Mouse (Mus musculus): ENCODE measurements around the gene Ccdc136. TPM values are rescaled to one million over a fixed set of nuclear protein-coding genes. Genes with fewer than 3 reads are reported as not detected.
A peak's percentile ranks its signal among the peaks of the same experiment; 100 is the strongest.
"Not testable (repeated sequence)": the region's sequence is repeated elsewhere in the genome, so short reads cannot be mapped to it uniquely, and the experiment has no call there.

Gene Ccdc136
- total and polyA plus RNA-seq, 2 experiments from 2014 or later, result 62.0 to 79.4 TPM

DNA sequence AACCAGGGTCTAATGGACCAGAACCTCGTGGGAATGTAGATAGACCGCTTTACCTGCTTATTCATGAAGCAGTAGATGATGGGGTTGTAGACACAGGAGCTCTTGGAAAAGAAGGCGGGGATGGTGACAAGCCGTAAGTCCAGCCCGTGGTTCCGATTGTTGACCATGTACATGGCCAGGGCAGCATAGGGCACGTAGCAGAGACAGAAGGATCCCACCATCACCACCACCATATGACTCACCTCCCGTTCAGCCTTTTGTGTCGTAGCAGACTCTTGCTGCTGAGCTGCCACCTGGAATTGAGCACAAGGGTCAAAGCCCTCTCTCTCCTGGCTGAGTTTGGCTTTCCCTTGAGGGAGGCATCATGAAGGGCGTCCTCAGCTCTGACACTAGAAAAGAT, 17.4 kb upstream of the Ccdc136 start:
- Histone ChIP-seq H3K27ac (no peak overlapping the region), H3K4me3 (ENCODE audit: low read length) (no peak overlapping the region), H3K27me3 (ENCODE audit: insufficient read depth, low read length) (no peaks in the 10 kb centered on the region), H3K9ac (replicated peaks; ENCODE audit: low read length) (no peak overlapping the region), H3K4me2 (ENCODE audit: low read depth, low read length) (no peak overlapping the region), H3K36me3 (ENCODE audit: insufficient read depth, low read length) (peaks cover 31% of the 10 kb centered on the region; the same call in 1 of the 2 replicates), H3K4me1 (ENCODE audit: insufficient read depth, low read length) (no peaks in the 10 kb centered on the region), H3K9me3 (ENCODE audit: low read length) (no peaks in the 10 kb centered on the region)
- no peak for TF ChIP-seq CTCF (IDR thresholded peaks at IDR 0.05; ENCODE audit: low read depth)
- DNase-seq (ENCODE audit: low spot score), result no peak
- 97% methylated on average over 10 of the region's 10 CpGs for WGBS
- ATAC-seq, result no peak

DNA sequence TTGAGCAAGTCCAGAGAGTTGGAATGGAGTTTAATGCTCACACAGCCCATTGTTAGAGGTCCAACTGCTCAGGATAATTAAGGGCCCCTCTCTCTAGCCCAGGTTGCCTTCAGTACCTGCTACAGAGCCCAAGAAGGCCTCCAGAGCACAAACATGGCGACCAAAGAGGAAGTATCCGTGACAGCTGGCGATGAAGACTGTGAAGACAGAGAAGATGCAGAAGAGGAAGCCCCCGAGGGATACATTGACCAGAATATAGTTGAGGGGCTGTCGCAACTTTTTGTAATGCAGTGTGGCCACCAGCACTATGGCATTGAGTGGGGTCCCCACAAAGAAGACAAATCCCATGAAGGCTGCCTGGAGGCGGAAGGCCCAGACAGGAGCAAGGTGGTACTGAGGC, 16.2 kb upstream of the Ccdc136 start:
- no peak for DNase-seq (ENCODE audit: low spot score)
- no peak overlapping the region for H3K27ac ChIP-seq
- H3K9ac ChIP-seq (replicated peaks; ENCODE audit: low read length), result no peak overlapping the region
- no peaks in the 10 kb centered on the region for H3K9me3 ChIP-seq (ENCODE audit: low read length)
- no peaks in the 10 kb centered on the region for H3K27me3 ChIP-seq (ENCODE audit: insufficient read depth, low read length)
- H3K4me1 ChIP-seq (ENCODE audit: insufficient read depth, low read length), result no peaks in the 10 kb centered on the region
- 89% methylated on average over 6 of the region's 6 CpGs for WGBS
- ATAC-seq, result no peak
- peaks cover 20% of the 10 kb centered on the region; the same call in 1 of the 2 replicates for H3K36me3 ChIP-seq (ENCODE audit: insufficient read depth, low read length)
- no peak for TF ChIP-seq CTCF (IDR thresholded peaks at IDR 0.05; ENCODE audit: low read depth)
- H3K4me2 ChIP-seq (ENCODE audit: low read depth, low read length), result no peak overlapping the region
- no peak overlapping the region for H3K4me3 ChIP-seq (ENCODE audit: low read length)

DNA sequence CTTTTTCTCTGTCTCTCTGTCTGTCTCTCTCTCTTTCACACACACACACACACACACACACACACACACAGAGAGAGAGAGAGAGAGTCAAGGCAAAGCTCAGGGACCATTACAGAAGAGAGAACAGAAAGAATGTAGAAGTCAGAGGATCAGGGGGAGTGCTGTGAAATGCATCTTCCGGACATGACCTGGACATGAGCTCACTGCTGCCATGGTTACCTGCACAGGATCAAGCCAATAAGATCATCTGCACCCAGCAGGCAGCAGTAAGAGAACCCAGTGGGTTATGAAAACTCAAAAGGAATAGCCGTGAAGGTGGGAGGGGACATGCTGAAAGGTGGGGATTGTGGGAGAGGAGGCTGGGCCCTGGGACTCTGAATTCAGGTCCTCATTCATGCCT, 13.7 kb upstream of the Ccdc136 start:
- Histone ChIP-seq H3K27me3 (ENCODE audit: insufficient read depth, low read length) (no peaks in the 10 kb centered on the region), H3K36me3 (ENCODE audit: insufficient read depth, low read length) (0 out of 2 replicates have a peak, but pooled peaks cover 1% of the 10 kb centered on the region), H3K4me2 (ENCODE audit: low read depth, low read length) (no peak overlapping the region), H3K4me3 (ENCODE audit: low read length) (no peak overlapping the region), H3K9ac (replicated peaks; ENCODE audit: low read length) (no peak overlapping the region), H3K4me1 (ENCODE audit: insufficient read depth, low read length) (no peaks in the 10 kb centered on the region), H3K27ac (no peak overlapping the region), H3K9me3 (ENCODE audit: low read length) (no peaks in the 10 kb centered on the region)
- 33% methylated on average over 2 of the region's 2 CpGs for WGBS
- DNase-seq (ENCODE audit: low spot score) (peak; percentile 12), ATAC-seq (peak; percentile 68)
- TF ChIP-seq CTCF (IDR thresholded peaks at IDR 0.05; ENCODE audit: low read depth), result no peak

DNA sequence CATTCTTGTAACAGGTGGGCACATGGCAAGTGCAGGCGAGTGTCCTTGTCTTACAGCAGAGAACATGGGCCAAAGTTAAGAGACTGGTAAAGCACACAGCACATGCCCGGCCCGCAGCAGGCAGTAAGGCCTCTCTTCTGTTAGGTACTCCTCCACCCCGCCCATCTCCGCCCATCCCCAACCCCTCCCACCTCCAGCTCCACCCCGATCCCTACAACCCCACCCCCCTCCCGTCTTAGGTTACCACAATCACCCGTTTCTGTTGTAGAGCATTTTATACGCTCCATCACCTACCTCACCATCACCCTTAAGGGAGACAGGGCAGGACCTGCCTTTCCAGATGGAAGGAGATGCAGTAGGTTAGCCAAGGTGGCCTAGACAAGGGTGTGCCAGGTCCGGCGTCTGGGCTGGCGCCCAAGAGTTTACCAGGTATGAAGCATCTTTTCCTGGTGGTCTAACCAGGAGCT, 8.0 kb upstream of the Ccdc136 start, which contains the start of gene Opn1sw:
TSS of gene Opn1sw (minus strand) at position 417 of the 467 bp plus-strand sequence.
- DNase-seq (ENCODE audit: low spot score), result peak; percentile 4
- H3K9ac ChIP-seq (replicated peaks; ENCODE audit: low read length), result no peak within 1 kb of the TSS
- no peak for TF ChIP-seq CTCF (IDR thresholded peaks at IDR 0.05; ENCODE audit: low read depth)
- ATAC-seq, result peak; percentile 52
- no peak within 1 kb of the TSS for H3K27ac ChIP-seq
- 3% methylated on average over 12 of the region's 12 CpGs for whole genome bisulfite sequencing
- H3K36me3 ChIP-seq (ENCODE audit: insufficient read depth, low read length), result no peaks in the 10 kb centered on the region
- H3K4me3 ChIP-seq (ENCODE audit: low read length), result no peak within 1 kb of the TSS
- H3K4me2 ChIP-seq (ENCODE audit: low read depth, low read length), result peak within 1 kb of the TSS; percentile 37; the same call in 1 of the 2 replicates
- no peaks in the 10 kb centered on the region for H3K9me3 ChIP-seq (ENCODE audit: low read length)
- H3K27me3 ChIP-seq (ENCODE audit: insufficient read depth, low read length), result no peaks in the 10 kb centered on the region
- H3K4me1 ChIP-seq (ENCODE audit: insufficient read depth, low read length), result no peaks in the 10 kb centered on the region

DNA sequence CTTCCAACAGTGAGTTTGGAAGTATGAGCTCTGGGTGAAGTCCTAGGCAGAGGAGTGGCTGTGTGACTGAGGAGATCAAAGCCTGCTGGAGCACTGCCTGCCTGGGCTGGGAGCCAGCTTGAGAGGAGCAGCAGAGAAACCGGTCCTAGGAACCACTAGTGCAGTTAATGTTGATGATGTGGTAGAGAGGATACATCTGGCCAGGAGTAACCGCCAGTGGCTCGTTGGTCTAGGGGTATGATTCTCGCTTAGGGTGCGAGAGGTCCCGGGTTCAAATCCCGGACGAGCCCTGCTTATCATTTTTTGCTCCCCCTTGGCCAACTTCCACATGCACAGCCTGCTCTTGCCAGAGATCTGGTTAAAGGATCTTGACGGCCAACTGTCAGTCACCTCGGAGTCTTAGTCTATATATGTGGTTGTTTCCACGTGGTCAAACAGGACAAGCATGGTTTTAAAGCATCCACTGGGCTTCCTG, 7.5 kb upstream of the Ccdc136 start:
- ATAC-seq (peak; percentile 80), DNase-seq (ENCODE audit: low spot score) (peak; percentile 84)
- Histone ChIP-seq H3K4me3 (ENCODE audit: low read length) (no peak overlapping the region), H3K9me3 (ENCODE audit: low read length) (no peaks in the 10 kb centered on the region), H3K4me1 (ENCODE audit: insufficient read depth, low read length) (no peaks in the 10 kb centered on the region), H3K9ac (replicated peaks; ENCODE audit: low read length) (no peak overlapping the region), H3K36me3 (ENCODE audit: insufficient read depth, low read length) (no peaks in the 10 kb centered on the region), H3K4me2 (ENCODE audit: low read depth, low read length) (peak overlapping the region; percentile 37; the same call in 1 of the 2 replicates), H3K27ac (no peak overlapping the region), H3K27me3 (ENCODE audit: insufficient read depth, low read length) (no peaks in the 10 kb centered on the region)
- TF ChIP-seq CTCF (IDR thresholded peaks at IDR 0.05; ENCODE audit: low read depth), result no peak
- WGBS, result 13% methylated on average over 11 of the region's 11 CpGs

DNA sequence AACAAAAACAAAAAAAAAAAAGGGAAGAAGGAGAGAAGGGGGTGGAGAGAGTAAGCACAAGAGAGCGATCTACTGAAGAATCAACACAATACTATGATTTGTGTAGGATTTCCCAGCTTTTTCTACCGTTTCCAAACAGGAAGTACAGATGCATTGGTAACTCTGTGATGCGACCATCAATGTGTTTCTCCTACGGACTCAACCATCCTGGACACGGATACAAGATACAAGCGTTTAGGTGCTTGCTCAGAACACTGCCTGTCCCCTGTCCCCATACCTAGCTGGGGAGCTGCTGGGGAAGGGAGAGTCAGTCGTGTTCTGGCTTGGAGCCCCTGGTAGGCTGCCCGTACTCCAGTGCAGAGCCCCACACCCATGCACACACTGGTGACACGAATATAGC, 6.7 kb upstream of the Ccdc136 start:
- Histone ChIP-seq H3K4me2 (ENCODE audit: low read depth, low read length) (no peak overlapping the region), H3K27me3 (ENCODE audit: insufficient read depth, low read length) (no peaks in the 10 kb centered on the region), H3K4me3 (ENCODE audit: low read length) (no peak overlapping the region), H3K36me3 (ENCODE audit: insufficient read depth, low read length) (no peaks in the 10 kb centered on the region), H3K4me1 (ENCODE audit: insufficient read depth, low read length) (no peaks in the 10 kb centered on the region), H3K9ac (replicated peaks; ENCODE audit: low read length) (no peak overlapping the region), H3K9me3 (ENCODE audit: low read length) (no peaks in the 10 kb centered on the region), H3K27ac (no peak overlapping the region)
- DNase-seq (ENCODE audit: low spot score) (no peak), ATAC-seq (no peak)
- no peak for TF ChIP-seq CTCF (IDR thresholded peaks at IDR 0.05; ENCODE audit: low read depth)
- WGBS, result 50% methylated on average over 9 of the region's 9 CpGs

DNA sequence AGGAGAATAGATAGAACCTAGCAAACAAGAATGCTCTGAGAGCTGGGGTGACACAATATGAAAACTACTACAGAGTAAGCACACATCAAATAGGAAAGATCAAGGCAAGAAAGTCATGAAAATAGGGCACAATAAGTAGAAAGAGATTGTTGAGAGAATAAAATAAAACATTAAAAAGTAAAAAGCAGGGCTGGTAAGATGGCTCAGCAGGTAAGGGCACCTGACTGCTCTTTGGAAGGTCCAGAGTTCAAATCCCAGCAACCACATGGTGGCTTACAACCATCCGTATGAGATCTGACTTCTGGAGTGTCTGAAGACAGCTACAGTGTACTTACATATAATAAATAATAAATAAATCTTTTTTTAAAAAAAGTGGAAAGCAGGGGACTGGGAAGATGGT, 5.6 kb upstream of the Ccdc136 start:
- H3K27me3 ChIP-seq (ENCODE audit: insufficient read depth, low read length); H3K9ac ChIP-seq (replicated peaks; ENCODE audit: low read length); H3K36me3 ChIP-seq (ENCODE audit: insufficient read depth, low read length); H3K4me2 ChIP-seq (ENCODE audit: low read depth, low read length); H3K4me3 ChIP-seq (ENCODE audit: low read length); H3K27ac ChIP-seq; H3K9me3 ChIP-seq (ENCODE audit: low read length); ATAC-seq; H3K4me1 ChIP-seq (ENCODE audit: insufficient read depth, low read length); DNase-seq (ENCODE audit: low spot score): not testable (repeated sequence)
- 85% methylated on average over 1 of the region's 1 CpGs for WGBS

DNA sequence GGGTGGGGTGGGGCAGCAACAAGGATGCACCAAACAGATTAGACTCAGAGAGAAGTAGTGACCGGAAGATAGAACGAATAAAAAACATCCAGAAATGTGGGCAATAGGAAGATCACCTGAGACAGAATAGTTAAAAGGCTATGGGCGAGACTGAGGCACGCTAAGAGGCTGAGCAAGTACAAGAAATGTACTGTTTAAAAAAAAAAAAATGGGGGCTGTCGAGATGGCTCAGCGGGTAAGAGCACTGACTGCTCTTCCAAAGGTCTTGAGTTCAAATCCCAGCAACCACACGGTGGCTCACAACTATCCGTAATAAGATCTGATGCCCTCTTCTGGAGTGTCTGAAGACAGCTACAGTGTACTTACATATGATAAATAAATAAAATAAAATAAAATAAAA, 4.9 kb upstream of the Ccdc136 start:
- DNase-seq (ENCODE audit: low spot score), result not testable (repeated sequence)
- 75% methylated on average over 8 of the region's 8 CpGs for WGBS

More for the DNA sequence above, 4.9 kb upstream of the Ccdc136 start:
- not testable (repeated sequence) for H3K4me1 ChIP-seq (ENCODE audit: insufficient read depth, low read length); H3K4me2 ChIP-seq (ENCODE audit: low read depth, low read length); H3K27me3 ChIP-seq (ENCODE audit: insufficient read depth, low read length); H3K36me3 ChIP-seq (ENCODE audit: insufficient read depth, low read length); ATAC-seq; H3K27ac ChIP-seq; H3K9me3 ChIP-seq (ENCODE audit: low read length); H3K9ac ChIP-seq (replicated peaks; ENCODE audit: low read length); H3K4me3 ChIP-seq (ENCODE audit: low read length)
